Mouse (Mus musculus) heart, adult 8-10 months (tissue): Measurements from ENCODE around the gene Hist1h2ak. TPM values are rescaled to one million over a fixed set of nuclear protein-coding genes. Genes with fewer than 3 reads are reported as not detected.
"Not testable (repeated sequence)": the region's sequence is repeated elsewhere in the genome, so short reads cannot be mapped to it uniquely, and the experiment has no call there.

ENCODE experiments used
- DNase-seq: peaks from one replicate; pipeline ENCODE4 v3.0.0; 2022; ENCODE audit warnings: low spot score
- total RNA-seq, 4 experiments: library from RNA; stranded (reverse); gene quantifications; 2 replicates each; pipeline ENCODE4 v1.2.4; 2022

Gene Hist1h2ak
- total RNA-seq, 4 experiments from 2014 or later, result 1.5 to 4.4 (median 2.0) TPM; not detected in 1

DNA sequence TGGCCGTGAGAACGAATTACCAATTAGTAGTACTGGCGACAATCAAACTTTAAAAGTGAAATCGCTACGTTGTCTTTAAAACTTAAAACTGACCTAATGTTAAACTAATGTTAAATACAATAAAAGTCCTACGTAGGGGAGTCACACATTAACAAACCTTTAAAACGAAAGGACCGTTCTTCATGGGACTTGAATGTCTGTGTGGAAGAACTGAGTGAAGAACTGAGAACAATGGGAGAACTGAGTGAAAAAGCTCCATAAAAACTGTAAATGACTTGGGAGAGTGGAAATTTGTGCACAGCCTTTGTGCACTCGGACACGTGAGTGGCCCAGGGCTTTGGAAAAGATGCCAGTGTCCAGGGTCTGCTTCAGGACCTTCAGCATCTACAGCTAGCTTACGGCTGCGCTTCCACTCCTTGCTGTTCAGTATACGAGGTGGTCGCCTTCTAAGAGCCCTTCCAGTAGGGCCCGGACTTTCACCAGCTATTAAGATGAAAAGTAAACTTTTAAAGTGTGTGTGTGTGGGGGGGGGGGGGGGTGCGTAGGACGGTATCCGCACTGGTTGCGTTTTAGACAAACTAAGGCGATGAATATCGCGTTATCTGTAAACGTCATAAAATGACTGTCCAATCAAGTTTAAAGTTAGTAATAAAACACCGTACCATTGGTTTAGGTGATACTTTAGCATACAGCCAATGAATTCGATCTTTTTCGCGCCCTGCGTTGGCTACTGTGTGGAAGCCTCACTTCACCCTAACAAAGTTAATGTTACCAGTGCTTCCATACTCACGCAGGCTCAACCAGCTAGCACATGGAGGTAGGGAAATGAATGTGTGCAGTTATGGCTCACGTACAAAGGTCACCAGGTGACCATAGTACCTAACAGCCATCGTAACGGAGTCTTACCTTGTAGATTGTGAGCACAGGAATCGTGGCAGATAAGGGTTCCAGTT is 25.5 kb upstream of the Hist1h2ak start:
- peak; percentile 90 for DNase-seq

DNA sequence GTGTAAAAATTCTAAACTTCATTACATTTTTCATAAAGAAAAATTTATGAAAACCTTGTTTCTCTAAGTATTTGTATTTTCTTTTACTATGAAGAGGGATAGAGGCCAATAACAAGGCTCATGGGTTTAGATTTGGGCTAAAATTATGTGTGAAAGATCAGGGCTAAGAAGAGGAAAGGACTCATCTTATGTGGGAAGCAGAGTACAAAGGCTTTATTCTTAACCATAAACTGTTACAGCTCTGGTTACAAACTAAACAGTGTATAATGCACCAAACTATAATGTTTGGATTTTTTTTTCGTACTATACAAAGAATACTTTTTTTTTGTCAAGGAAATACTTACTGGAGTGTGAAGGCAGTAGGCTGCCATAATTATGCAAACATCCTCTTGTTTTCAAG is 2.1 kb upstream of the Hist1h2ak start:
- DNase-seq, result no peak

DNA sequence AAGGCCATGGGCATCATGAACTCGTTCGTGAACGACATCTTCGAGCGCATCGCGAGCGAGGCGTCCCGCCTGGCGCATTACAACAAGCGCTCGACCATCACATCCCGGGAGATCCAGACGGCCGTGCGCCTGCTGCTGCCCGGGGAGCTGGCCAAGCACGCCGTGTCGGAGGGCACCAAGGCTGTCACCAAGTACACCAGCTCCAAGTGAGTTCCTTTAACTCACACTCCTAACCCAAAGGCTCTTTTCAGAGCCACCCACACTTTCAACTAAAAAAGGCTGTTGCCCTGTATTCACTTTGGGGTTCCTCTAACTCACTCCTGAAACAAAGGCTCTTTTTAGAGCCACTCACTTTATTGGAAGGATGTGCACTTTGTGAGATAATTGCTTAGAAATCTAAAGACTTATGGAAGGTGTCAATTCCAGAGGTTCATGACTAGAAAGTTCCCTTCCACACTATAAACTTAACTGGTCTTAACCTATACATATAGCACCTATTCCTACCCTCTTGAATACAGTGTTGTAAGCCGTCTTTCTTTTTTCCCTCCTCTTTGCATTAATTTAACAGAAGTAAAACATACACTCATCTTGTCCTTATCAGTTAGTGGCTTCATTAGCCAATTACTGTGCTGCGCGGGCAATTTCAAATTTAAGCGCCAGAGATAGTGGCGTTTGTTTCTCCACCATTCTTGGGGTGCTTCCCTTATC is 821 bp upstream of the Hist1h2ak start:
- DNase-seq, result not testable (repeated sequence)

DNA sequence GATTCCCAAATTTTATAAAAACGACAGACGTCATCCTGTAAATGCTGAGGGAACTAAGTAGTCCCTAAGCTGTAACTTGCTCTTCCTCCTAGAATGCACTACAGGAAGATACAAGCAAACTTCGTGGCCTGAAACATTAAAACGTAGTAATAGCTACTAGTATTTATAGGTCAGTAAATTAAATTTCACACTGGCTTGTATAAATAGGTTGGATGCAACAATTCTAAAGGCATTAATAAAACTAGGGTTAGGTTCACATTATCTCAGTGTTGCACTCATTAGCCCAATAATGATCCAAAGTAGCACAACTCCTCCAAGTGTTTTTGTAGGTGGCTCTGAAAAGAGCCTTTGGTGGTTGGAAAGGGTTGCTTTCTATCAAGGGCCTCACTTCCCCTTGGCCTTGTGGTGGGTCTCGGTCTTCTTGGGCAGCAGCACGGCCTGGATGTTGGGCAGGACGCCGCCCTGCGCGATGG is 540 bp downstream of the Hist1h2ak start:
- DNase-seq, result no peak

DNA sequence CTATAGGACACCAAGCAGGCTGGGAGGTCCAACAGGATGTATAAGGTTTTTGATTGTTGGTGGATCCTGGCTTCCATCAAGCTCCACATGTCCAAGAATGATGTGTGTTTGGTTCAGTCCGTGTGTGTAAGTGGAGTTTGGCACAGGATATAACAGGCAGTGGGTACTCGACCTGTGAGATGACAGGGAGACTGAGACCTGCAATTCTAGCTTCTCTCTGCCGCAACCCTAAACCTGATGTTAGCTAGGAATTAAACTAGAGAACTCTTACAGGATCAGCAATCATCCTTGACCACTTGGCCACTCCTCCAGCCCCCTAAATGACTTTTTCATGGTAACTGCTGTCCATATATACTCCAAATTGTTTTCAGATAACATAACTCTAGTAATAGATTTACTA is 1.3 kb downstream of the Hist1h2ak start:
- no peak for DNase-seq

DNA sequence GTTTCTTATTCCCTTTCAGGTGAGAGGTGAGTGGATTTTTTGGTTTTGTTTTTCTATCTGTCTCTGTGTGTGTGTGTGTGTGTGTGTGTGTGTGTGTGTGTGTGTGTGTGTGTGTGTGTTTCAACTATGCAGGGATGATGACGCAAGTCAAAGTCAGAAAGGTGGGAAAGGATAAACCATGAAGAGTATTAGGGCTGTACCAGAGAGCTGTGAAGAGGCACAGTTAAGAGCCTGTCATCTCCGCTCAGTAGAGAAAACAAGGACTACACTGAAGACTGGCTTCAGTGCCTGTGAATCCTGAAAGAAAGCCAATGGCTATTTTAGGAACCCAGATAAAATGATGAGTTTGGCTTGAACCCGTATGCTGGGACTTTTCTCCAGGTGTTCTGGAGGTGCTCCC is 1.8 kb downstream of the Hist1h2ak start:
- DNase-seq, result no peak

DNA sequence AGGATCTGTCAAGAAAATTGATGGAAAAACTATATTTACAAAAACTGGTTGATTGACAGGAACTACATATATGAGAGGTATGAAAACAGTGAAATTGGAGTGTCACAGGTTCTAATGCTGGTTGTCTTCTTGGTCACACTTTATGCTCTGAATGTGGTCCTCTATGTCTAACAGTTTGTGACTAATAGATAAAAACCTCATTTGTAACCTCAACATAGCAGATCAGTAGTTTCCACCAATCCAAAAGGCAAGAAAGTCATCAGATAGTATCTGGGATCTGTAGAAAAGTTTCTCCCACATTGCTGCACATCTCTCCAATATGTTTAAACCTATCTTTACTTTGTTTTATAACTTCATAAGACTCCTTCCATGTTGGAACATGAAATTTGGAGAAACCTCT is 2.2 kb downstream of the Hist1h2ak start:
- DNase-seq, result no peak

DNA sequence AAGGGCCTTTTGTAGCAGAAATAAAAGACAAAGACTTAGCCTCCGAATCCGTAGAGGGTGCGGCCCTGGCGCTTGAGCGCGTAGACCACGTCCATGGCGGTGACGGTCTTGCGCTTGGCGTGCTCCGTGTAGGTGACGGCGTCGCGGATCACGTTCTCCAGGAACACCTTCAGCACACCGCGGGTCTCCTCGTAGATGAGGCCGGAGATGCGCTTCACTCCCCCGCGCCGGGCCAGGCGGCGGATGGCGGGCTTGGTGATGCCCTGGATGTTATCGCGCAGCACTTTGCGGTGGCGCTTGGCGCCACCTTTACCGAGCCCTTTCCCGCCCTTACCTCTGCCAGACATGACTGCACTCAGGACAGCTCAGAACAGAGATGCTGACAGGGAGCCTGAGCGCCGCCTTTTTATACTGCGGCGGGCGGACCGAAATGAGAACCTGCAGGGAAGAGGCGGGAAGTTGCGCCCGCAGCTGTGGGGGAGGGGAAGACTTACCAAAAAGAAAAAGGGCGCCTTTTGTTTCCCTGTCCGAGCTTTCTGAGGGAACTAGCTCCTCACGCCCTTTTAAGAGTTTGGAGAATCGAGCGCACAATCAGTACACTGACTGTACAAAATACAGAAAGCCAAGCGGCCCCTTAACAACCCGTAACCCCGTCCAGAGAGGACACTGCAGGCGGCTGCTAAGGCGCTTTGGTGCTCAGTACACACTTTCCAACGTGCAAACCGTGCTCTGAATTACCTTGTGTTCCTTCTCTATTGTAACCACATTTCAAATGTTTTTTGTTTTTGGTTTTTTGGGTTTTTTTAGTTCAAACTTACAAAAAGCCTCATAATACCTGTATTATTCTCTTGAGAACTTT is 3.2 kb downstream of the Hist1h2ak start, which contains the start of gene Hist1h4k:
Gene Hist1h4k (minus strand): TSS at position 347 of the 859 bp plus-strand sequence.
- DNase-seq, result peak; percentile 75

DNA sequence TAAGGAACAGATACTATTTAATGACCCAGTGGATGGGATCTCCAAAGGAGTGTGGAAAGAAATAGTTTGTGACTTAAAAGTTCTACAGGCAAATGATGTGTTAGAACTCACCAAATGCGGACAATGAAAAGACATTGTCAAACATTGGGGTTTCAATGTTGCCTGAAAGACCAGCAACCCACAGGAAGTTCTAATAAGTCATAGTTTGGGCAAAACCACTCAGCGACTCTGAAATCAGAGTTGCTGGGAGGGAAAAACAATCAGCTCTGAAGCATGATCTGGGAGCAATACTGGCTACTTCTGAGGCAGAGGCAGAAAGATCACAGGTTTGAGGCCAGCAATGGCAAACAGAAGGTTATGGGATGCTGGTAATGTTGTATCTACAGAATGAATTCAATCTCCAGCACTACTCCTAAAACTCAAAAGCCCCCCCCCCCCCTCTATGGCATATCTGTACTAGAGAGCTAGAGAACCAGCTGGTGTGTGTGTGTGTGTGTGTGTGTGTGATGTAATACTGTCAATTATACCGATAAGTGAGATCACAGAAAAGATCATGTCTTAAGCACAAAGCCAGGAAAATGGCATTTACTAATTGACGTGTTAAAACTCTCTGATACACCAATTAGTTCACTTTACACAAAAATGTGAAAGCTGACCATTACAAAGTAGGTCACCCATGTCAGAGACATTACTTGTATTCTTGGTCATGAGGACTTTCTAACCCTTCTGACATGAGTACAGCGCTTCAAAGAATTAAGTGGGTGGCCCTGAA is 4.1 kb downstream of the Hist1h2ak start:
- DNase-seq, result no peak

DNA sequence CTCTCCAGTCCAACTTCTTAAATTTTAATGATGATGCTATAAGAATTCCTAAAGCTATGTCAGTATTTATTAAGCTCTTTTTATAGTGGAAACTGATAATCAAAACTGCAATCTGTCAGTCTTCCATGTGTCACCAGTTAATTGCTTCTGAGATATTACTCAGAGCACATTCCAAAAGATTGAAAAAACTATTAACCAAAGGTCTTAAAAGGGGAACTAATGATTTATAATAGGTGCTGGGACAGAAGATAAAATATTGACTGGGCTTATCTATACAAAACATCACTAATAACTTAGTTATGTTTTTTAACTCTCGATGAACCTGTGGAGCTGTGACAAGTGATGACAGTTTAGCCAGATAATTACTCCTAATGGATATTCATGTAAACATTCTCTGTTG is 8.6 kb downstream of the Hist1h2ak start:
- no peak for DNase-seq

DNA sequence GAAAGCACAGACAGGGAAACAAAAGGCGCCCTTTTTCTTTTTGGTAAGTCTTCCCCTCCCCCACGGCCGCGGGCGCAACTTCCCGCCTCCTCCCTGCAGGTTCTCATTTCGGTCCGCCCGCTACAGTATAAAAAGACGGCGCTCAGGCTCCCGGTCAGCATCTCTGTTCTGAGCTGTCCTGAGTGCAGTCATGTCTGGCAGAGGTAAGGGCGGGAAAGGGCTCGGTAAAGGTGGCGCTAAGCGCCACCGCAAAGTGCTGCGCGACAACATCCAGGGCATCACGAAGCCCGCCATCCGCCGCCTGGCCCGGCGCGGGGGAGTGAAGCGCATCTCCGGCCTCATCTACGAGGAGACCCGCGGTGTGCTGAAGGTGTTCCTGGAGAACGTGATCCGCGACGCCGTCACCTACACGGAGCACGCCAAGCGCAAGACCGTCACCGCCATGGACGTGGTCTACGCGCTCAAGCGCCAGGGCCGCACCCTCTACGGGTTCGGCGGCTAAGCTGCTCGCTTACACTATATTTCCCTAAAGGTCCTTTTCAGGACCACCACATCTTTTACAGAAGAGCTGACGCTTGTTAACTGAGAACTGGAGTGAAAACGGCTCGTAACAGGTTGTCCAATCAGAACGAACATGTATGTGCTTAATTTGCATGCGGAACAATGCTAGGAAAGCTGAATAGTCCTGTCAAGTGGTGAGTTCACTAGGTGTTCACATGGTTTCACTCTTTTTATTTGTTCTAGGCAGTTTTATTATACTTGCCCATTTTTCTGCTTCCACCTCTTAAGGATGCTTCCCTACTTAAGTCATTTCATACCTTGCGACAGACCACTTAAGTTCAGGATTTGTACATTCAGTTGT is 18.5 kb downstream of the Hist1h2ak start, which contains the start of gene Hist1h4j:
Gene Hist1h4j (plus strand): TSS at position 159 of the 862 bp plus-strand sequence.
- DNase-seq, result peak; percentile 45

DNA sequence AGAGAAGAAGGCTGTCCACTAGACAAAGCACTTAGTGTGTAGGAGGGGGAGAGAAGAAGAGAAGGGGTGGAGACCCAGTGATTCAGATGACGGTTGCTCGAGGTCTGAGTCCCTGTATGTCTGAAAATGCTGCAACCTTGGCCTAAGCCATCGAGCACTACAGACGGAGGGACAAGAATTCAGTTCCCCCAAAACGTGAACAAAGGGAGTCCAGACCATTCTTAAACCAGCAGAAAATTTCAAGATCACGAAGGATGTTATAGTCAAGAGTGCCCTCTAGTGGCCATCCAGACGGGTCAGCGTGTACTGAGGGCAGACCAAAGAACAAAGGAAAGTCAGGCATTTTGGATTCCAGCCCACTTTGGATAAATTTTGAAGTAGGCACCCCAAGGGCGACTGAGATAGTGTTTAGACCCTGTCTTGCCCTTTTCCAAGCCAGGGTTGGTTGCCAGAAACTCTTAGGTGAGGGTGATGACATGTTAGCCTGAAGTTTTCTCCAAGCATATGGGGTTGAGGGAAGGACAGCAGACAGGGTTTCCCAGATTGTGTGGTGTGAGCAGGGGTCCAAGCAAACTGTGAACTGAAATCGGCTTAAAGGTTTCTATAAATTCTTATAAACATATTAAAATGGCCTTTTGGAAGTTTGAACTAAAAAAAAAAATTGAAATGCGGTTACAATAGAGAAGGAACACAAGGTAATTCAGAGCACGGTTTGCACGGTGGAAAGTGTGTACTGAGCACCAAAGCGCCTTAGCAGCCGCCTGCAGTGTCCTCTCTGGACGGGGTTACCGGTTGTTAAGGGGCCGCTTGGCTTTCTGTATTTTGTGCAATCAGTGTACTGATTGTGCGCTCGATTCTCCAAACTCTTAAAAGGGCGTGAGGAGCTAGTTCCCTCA is 19.4 kb downstream of the Hist1h2ak start:
- DNase-seq, result peak; percentile 88

DNA sequence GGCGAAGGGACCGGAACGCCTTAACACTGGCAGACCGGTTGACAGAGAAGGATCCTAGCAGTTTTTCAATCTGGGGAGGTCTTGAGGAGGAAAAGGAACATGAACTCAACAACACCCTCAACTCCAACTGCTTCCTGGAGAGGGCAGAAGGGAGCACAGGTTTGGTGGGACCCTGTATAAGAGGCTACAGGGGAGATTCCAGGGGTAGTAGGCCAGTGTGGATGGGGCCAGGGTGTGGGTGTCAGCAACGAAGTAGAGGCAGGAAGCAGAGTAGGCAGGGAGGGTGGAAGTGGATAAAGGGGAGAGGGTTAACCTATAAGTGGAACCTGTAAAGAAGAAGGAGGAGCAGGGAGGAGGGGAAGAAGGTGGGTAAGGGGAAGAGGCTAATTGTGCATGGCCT is 20.2 kb downstream of the Hist1h2ak start:
- DNase-seq, result no peak

DNA sequence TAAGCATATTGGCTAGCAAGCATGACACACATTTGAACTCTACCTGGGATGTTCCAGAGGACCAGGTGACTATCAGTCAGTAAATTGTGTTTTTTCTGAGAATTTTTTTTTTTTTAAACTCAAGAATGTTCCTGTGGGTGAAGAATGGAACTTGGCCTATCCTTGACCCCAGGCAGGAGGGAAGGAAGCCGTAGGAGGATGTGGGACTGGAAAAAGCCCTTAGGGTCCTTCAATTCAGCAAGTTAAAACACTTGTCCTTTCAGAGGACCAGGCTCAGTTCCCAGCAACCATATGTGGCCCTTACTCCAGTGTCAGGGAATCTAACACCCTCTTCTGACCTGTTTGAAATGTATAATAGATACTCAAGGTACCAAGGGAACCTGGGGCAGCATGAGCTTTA is 24.1 kb downstream of the Hist1h2ak start:
- no peak for DNase-seq

DNA sequence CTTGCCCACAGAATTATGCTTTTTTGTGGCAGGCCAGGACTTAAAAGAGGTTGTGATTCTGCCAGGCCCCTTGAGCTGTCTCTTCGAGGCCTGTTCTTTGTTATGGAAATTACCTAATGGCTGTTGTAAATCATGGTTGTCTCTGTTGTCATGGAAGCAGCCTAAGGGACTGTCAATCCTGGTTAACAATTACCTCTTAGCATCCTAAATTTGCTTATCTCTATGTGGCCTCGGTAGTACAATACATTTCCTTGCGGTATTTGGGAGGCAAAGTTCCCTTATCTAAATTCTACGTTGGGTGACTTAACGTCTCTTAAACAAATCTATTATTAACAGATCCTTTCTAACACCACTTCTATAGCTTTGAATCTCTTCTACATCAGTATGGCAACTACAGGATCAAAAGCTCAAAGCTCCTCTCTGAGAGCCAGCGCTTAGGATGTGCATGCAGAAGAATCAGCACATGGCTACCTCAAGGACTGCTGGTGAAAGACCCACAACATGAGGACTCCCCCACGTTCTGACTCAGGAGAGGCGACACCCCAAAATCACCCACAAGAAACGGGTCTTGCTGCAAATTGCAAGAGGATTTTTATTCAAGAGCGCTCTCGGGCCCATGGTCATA is 25.6 kb downstream of the Hist1h2ak start:
- DNase-seq, result no peak

DNA sequence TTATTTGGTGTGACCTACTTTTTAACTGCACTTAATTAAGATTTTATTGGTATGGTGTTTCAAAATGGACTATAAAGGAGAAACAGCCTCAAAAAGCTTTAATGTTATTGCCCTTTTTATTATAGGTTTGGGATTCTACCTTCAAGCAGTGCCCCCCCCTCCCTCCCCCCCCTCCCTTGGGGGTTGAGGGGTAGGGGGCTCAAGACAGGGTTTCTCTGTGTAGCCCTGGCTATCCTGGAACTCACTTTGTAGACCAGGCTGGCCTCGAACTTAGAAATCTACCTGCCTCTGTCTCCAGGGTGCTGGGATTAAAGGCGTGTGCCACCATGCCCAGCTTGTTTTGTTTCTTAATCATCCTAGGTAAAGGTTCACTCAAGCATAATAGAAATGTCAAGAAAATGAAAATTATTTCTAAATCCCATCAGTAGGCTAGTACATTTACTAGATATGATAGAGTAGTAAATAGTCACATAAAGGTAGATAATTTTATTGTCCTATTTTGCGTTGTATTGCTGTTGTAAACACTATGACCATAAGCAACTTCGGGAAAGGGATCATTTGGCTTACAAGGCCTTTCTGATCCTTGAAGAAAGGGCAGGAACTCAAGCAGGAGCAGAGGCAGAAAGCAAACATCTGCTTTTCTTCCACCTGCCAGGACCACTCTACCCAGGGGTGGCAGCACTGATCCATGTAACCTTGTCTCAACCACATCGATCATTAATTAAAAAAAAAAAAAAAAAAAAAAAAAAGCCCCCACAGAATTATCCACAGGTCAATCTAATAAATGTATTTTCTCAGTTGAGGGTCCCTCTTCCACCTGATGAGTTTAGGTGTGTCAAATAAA is 30.4 kb downstream of the Hist1h2ak start:
- no peak for DNase-seq

DNA sequence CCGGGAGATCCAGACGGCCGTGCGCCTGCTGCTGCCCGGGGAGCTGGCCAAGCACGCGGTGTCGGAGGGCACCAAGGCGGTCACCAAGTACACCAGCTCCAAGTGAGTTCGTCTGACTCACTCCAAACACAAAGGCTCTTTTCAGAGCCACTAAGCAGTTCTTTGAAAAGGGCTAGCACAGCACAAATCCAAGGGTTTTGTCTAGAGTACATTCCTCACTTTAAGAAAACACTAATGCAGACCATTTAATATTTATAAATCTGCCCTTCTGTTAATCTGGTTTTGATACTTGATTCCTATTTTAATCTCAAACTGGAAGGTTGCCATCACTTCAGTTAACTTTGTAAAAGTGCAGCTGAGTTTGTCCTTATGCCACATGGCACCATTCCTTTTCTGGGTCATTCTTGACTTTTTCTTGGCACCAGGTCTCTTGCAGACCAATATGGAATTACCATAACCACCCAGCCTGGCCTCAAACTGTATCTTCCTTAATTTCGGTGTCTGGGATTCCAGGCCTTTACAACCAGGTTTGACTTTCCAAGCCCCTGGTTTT is 31.2 kb downstream of the Hist1h2ak start:
- DNase-seq, result no peak
